In genomic region chr1:59516026-59516917, GRCm38 (mm10) we compare ENCODE assay signal across 9 mouse cellular contexts. TPM values are rescaled to one million over a fixed set of nuclear protein-coding genes. Genes with fewer than 3 reads are reported as not detected.
DNase-seq lines count a peak whose midpoint lies in the region; ATAC-seq and TF ChIP-seq lines count a peak whose summit lies in the region.
"Had no signal": no experiment of that assay in that cellular context is flagged by ENCODE, and none has a peak within 500 bp of the region (broad histone marks: within the 10 kb centered on the region; RNA-seq: fewer than 3 reads in every experiment).

Gm973 (plus strand) TSS chr1:59516264.

- peak; percentile 93 for DNase-seq in embryo, embryonic 10 days (ENCODE audit: low spot score)
- peak; percentile 69 for DNase-seq in gastrocnemius, adult 2 months
- peak; percentile 56 to 70 for DNase-seq in layer of hippocampus, postnatal 36 days
- DNase-seq in lung, postnatal 10 days, result peak; percentile 84
- peak; percentile 61 to 68 for DNase-seq in right cerebral cortex, adult 2 months (ENCODE audit: low spot score in 2 of 2)

- ATAC-seq in hindbrain, embryonic 12.5 days (ENCODE audit: low FRiP score), result peak; percentile 94
- no peak for ATAC-seq in CD4-positive, CD25-positive, alpha-beta regulatory T cell, adult 4 months
- ATAC-seq: Patski had no signal

- peak within 1 kb of the TSS; percentile 72 for H3K4me3 ChIP-seq in E14TG2a.4 (replicated peaks; ENCODE audit: low read length)
- peak within 1 kb of the TSS; percentile 70 for H3K4me3 ChIP-seq in gastrocnemius, adult 2 months
- peak within 1 kb of the TSS; percentile 31 for H3K4me3 ChIP-seq in hindbrain, embryonic 12.5 days

- peaks cover 58% of the 10 kb centered on the region for H3K4me1 ChIP-seq in E14TG2a.4 (replicated peaks; ENCODE audit: low read depth, low read length)
- H3K4me1 ChIP-seq in hindbrain, embryonic 12.5 days, result peaks cover 37% of the 10 kb centered on the region

- TF ChIP-seq CTCF in E14TG2a.4 (conservative IDR thresholded peaks at IDR 0.05; ENCODE audit: low read length), result no peak
- no peak for TF ChIP-seq CTCF in gastrocnemius, adult 2 months (IDR thresholded peaks at IDR 0.05)

- peak within 1 kb of the TSS; percentile 43 for H3K9ac ChIP-seq in hindbrain, embryonic 12.5 days

- 3% methylated on average over 25 of the region's 25 CpGs for WGBS in hindbrain, embryonic 12.5 days

- peak within 1 kb of the TSS; percentile 55 for H3K4me2 ChIP-seq in hindbrain, embryonic 12.5 days (replicated peaks)

- peaks cover 31% of the 10 kb centered on the region for H3K27me3 ChIP-seq in E14TG2a.4 (ENCODE audit: insufficient read depth, low read length)
- H3K27me3 ChIP-seq in hindbrain, embryonic 12.5 days, result no peaks in the 10 kb centered on the region
- H3K27me3 ChIP-seq: Patski had no signal

- intact Hi-C loops in gastrocnemius, adult 2 months (cut with DNase I), result loop anchor here (5.0 kb wide), 1 partner anchor 66 kb away; no protein-coding TSS in a partner anchor

- H3K36me3 ChIP-seq in E14TG2a.4 (ENCODE audit: insufficient read depth, low read length), result no peaks in the 10 kb centered on the region
- no peaks in the 10 kb centered on the region for H3K36me3 ChIP-seq in hindbrain, embryonic 12.5 days

- no peaks in the 10 kb centered on the region for H3K9me3 ChIP-seq in E14TG2a.4 (ENCODE audit: low read length)
- H3K9me3 ChIP-seq in hindbrain, embryonic 12.5 days (replicated peaks), result no peaks in the 10 kb centered on the region

- peak within 1 kb of the TSS; percentile 85 for H3K27ac ChIP-seq in gastrocnemius, adult 2 months
- peak within 1 kb of the TSS; percentile 95 for H3K27ac ChIP-seq in hindbrain, embryonic 12.5 days

RNA-seq across cellular contexts. Expression of gene Gm973, which starts in this region (rescaled TPM):
- 1 to 10 TPM in 1 of 2 experiments, under 1 TPM in 1; 0.75 to 1.7 TPM for total RNA-seq in gastrocnemius, adult 2 months (2021)
- polyA plus RNA-seq in hindbrain, embryonic 12.5 days (2016; fragmentation: Nextera tagmentation; extraction: Ambion mirVana), result 6.0 and 9.4 TPM in 2 replicates
- 10 to 100 TPM; 10.8 to 11.0 TPM for total RNA-seq in layer of hippocampus, postnatal 36 days (2021)
- polyA plus RNA-seq in CD4-positive, CD25-positive, alpha-beta regulatory T cell, adult 4 months (2017; shearing (Covaris generic)), result 1 to 10 TPM; 1.1 to 2.2 TPM

Comparison
In these comparisons a context has a peak if more than half of its experiments do, and no peak if none do; other contexts are left out.
1. RNA of gene Gm973 (total RNA-seq): 10.8 to 11.0 TPM in layer of hippocampus, postnatal 36 days; 0.75 to 1.7 TPM in gastrocnemius, adult 2 months; every median in the first group is over 4 times any median in the second.
2. Peak in every context shown above with its lines, with median percentiles within 50 percentile points of each other: H3K4me3 ChIP-seq and DNase-seq.